8 mouse cellular contexts compared by ENCODE assay signal in the genomic region with DNA sequence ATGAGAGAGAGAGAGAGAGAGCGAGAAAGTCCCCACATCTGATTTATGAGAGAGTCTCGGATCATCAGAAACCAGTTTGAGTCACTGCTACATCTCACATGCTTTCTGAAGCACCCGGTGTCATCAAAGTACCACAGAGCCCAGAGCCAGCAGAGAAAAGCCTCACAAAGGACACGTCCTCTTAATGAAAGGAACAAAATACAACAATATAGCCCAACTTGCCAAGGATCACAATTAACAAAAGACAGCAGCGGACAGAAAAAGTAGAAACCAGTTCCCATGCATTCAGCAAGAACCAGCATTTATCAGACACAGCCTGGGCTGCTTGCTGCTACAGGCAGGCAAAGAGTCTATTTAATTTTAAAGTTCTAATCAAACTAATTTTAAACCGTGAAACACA.
DNase-seq lines count a peak whose midpoint lies in the region; ATAC-seq lines count a peak whose summit lies in the region.

No protein-coding gene starts in this region.

- WGBS in embryonic facial prominence, embryonic 12.5 days = 58% methylated on average over 6 of the region's 6 CpGs
- WGBS in embryonic facial prominence, embryonic 10.5 days = 62% methylated on average over 6 of the region's 6 CpGs
- WGBS in liver, embryonic 12.5 days (ENCODE audit: insufficient replicate concordance) = 68% methylated on average over 6 of the region's 6 CpGs

- H3K4me1 ChIP-seq in embryonic facial prominence, embryonic 12.5 days = peaks cover 28% of the 10 kb centered on the region
- peaks cover 53% of the 10 kb centered on the region for H3K4me1 ChIP-seq in embryonic facial prominence, embryonic 10.5 days
- H3K4me1 ChIP-seq in liver, embryonic 12.5 days = peaks cover 58% of the 10 kb centered on the region

- H3K9ac ChIP-seq in embryonic facial prominence, embryonic 12.5 days = no peak overlapping the region
- peak overlapping the region; percentile 86 for H3K9ac ChIP-seq in liver, embryonic 12.5 days

- ATAC-seq in embryonic facial prominence, embryonic 12.5 days (ENCODE audit: insufficient number of reproducible peaks, insufficient read depth, low FRiP score, low TSS enrichment) = no peak
- ATAC-seq in liver, embryonic 12.5 days = no peak
- no peak for ATAC-seq in CD4-positive, CD25-positive, alpha-beta regulatory T cell, adult 4 months

- H3K4me3 ChIP-seq in embryonic facial prominence, embryonic 12.5 days = no peak overlapping the region
- H3K4me3 ChIP-seq in embryonic facial prominence, embryonic 10.5 days = no peak overlapping the region
- peak overlapping the region; percentile 76 for H3K4me3 ChIP-seq in liver, embryonic 12.5 days

- H3K4me2 ChIP-seq in embryonic facial prominence, embryonic 12.5 days (replicated peaks) = peak overlapping the region; percentile 22
- peak overlapping the region; percentile 95 for H3K4me2 ChIP-seq in liver, embryonic 12.5 days

- H3K36me3 ChIP-seq in embryonic facial prominence, embryonic 12.5 days = peaks cover 28% of the 10 kb centered on the region
- H3K36me3 ChIP-seq in embryonic facial prominence, embryonic 10.5 days (replicated peaks) = peaks cover 24% of the 10 kb centered on the region
- H3K36me3 ChIP-seq in liver, embryonic 12.5 days = peaks cover 34% of the 10 kb centered on the region

- DNase-seq in embryonic facial prominence, embryonic 10.5 days (ENCODE audit: low spot score) = no peak
- peak; percentile 10 for DNase-seq in retina, embryonic 14.5 days (ENCODE audit: low spot score)
- no peak for DNase-seq in retina, postnatal 1 day
- no peak for DNase-seq in thymus, postnatal 10 days (ENCODE audit: low spot score in 2 of 2)
- no peak for DNase-seq in gastrocnemius, postnatal 4 days (ENCODE audit: low spot score in 2 of 2)

- no peaks in the 10 kb centered on the region for H3K27me3 ChIP-seq in embryonic facial prominence, embryonic 12.5 days
- peaks cover 6% of the 10 kb centered on the region; the same call in 1 of the 2 replicates for H3K27me3 ChIP-seq in embryonic facial prominence, embryonic 10.5 days (replicated peaks; ENCODE audit: low read depth, poor library complexity, severe bottlenecking)
- no peaks in the 10 kb centered on the region for H3K27me3 ChIP-seq in liver, embryonic 12.5 days (replicated peaks)

- H3K27ac ChIP-seq in embryonic facial prominence, embryonic 12.5 days = 0 out of 2 replicates have a peak overlapping the region, but pooled peaks have one; percentile 0
- no peak overlapping the region for H3K27ac ChIP-seq in embryonic facial prominence, embryonic 10.5 days (replicated peaks)
- peak overlapping the region; percentile 85 for H3K27ac ChIP-seq in liver, embryonic 12.5 days

- no peaks in the 10 kb centered on the region for H3K9me3 ChIP-seq in embryonic facial prominence, embryonic 12.5 days
- H3K9me3 ChIP-seq in embryonic facial prominence, embryonic 10.5 days = no peaks in the 10 kb centered on the region
- H3K9me3 ChIP-seq in liver, embryonic 12.5 days (replicated peaks) = no peaks in the 10 kb centered on the region
